Mouse (Mus musculus) lung, embryonic 14.5 days (tissue): ENCODE results near the gene Wwox. TPM values are rescaled to one million over a fixed set of nuclear protein-coding genes. Genes with fewer than 3 reads are reported as not detected.

Experiments used
- ATAC-seq: fragments of 200-750 bp; cut with Nextera tagmentation; 2 replicates; pipeline ENCODE4 v1.8.0; 2017; ENCODE audit warnings: mild to moderate bottlenecking, moderate TSS enrichment, moderate library complexity; ENCODE audit not compliant: insufficient read depth
- DNase-seq: peaks from one replicate; pipeline ENCODE4 v3.0.0-alpha.2; 2015
- H3K27ac ChIP-seq: fragments of 300-500 bp; sonication (generic); 2 replicates; pipeline ENCODE4 v1.5.1; 2014; ENCODE audit warnings: low read depth, mild to moderate bottlenecking, moderate library complexity
- H3K27me3 ChIP-seq: fragments of 300-500 bp; sonication (generic); 2 replicates; pipeline ENCODE4 v1.6.1; 2014; ENCODE audit warnings: low read length, control low read depth; ENCODE audit not compliant: insufficient read depth
- H3K36me3 ChIP-seq: fragments of 300-500 bp; sonication (generic); 2 replicates; pipeline ENCODE4 v1.6.1; 2014; ENCODE audit warnings: control low read depth; ENCODE audit not compliant: insufficient read depth
- H3K4me1 ChIP-seq: fragments of 300-500 bp; sonication (generic); 2 replicates; pipeline ENCODE4 v1.6.1; 2014; ENCODE audit warnings: antibody characterized with exemption, control low read depth; ENCODE audit not compliant: insufficient read depth
- H3K4me2 ChIP-seq: fragments of 300-500 bp; sonication (generic); 2 replicates; pipeline ENCODE4 v1.6.1; 2014; ENCODE audit warnings: mild to moderate bottlenecking
- H3K4me3 ChIP-seq: fragments of 300-500 bp; sonication (generic); 2 replicates; pipeline ENCODE4 v1.5.1; 2014; ENCODE audit warnings: low read depth, low read length
- H3K9ac ChIP-seq: fragments of 300-500 bp; sonication (generic); 2 replicates; pipeline ENCODE4 v1.6.1; 2014
- H3K9me3 ChIP-seq: fragments of 300-500 bp; sonication (generic); 2 replicates; pipeline ENCODE4 v1.6.1; 2016; ENCODE audit warnings: low read depth, low read length, control low read depth
- CTCF ChIP-seq: IDR thresholded peaks from 2 replicates; pipeline ENCODE4 v1.5.1; 2016; ENCODE audit warnings: antibody characterized with exemption, low read depth
- WGBS: fragments of 180-500 bp; shearing (Covaris S2); extraction: QIAGEN DNeasy Blood & Tissue Kit; methylation state at CpG from one replicate; pipeline ENCODE4 v1.1.7; 2014; 5-methylcytosine and 5-hydroxymethylcytosine counted together
- polyA plus RNA-seq: library from polyadenylated mRNA; unstranded; fragments of >200 nt; fragmentation: Nextera tagmentation; extraction: Ambion mirVana; gene quantifications from 2 replicates; pipeline ENCODE4 v1.2.1, GENCODE M21; 2014

Gene Wwox
- polyA plus RNA-seq, 1 experiment from 2014 or later, result 16.1 TPM

GRCm38 (mm10) chr8:114536201-114536600 lies 96.7 kb downstream of the Wwox start:
- H3K36me3 ChIP-seq, result no peaks in the 10 kb centered on the region
- no peak overlapping the region for H3K4me2 ChIP-seq
- no peak for DNase-seq
- H3K4me3 ChIP-seq, result no peak overlapping the region
- no peaks in the 10 kb centered on the region for H3K27me3 ChIP-seq
- peaks cover 10% of the 10 kb centered on the region for H3K4me1 ChIP-seq
- H3K9me3 ChIP-seq, result no peaks in the 10 kb centered on the region
- 29% methylated on average over 6 of the region's 6 CpGs for WGBS
- no peak for TF ChIP-seq CTCF
- H3K9ac ChIP-seq, result no peak overlapping the region
- ATAC-seq, result no peak
- H3K27ac ChIP-seq, result no peak overlapping the region

- Histone ChIP-seq H3K27ac (no peak overlapping the region), H3K4me3 (no peak overlapping the region), H3K4me1 (peaks cover 2% of the 10 kb centered on the region; the same call in 1 of the 2 replicates), H3K36me3 (no peaks in the 10 kb centered on the region), H3K9ac (no peak overlapping the region), H3K27me3 (no peaks in the 10 kb centered on the region), H3K4me2 (no peak overlapping the region), H3K9me3 (no peaks in the 10 kb centered on the region)
- 4% methylated on average over 3 of the region's 3 CpGs for WGBS
- DNase-seq (peak; percentile 86), ATAC-seq (peak; percentile 47; the same call in 1 of the 2 replicates)
- peak; percentile 88 for TF ChIP-seq CTCF
Observed at GRCm38 (mm10) chr8:114541132-114541531, 101.7 kb downstream of the Wwox start.

DNA sequence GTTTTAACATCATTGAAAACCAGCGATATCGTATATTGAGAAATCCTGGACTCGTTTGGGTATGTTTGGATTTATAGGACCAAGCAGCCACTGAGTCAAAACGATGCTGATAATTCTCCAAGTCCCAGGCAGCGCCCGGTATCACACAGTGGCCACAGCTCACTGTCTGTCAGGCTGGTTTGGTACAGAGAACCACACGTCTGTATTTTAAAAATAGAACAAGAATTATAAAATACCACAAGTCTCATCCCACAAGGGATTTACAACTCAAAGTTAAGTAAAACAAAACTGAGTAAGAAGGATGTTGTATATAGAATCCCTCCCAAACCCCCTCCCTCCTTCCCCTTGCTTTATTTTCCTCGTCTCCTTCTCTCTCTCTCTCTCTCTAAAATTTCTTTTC lies 108.9 kb downstream of the Wwox start:
- TF ChIP-seq CTCF, result no peak
- no peak overlapping the region for H3K9ac ChIP-seq
- WGBS, result 40% methylated on average over 8 of the region's 8 CpGs
- no peaks in the 10 kb centered on the region for H3K4me1 ChIP-seq
- no peaks in the 10 kb centered on the region for H3K27me3 ChIP-seq
- DNase-seq (peak; percentile 38), ATAC-seq (peak; percentile 45; the same call in 1 of the 2 replicates)
- H3K4me2 ChIP-seq, result no peak overlapping the region
- 0 out of 2 replicates have a peak overlapping the region, but pooled peaks have one; percentile 43 for H3K27ac ChIP-seq
- no peaks in the 10 kb centered on the region for H3K9me3 ChIP-seq
- no peak overlapping the region for H3K4me3 ChIP-seq
- H3K36me3 ChIP-seq, result no peaks in the 10 kb centered on the region

GRCm38 (mm10) chr8:114548837-114549236 lies 109.4 kb downstream of the Wwox start:
- no peak overlapping the region; the same call in 1 of the 2 replicates for H3K27ac ChIP-seq
- no peak for ATAC-seq

GRCm38 (mm10) chr8:114550029-114550428 lies 110.6 kb downstream of the Wwox start:
- no peak overlapping the region for H3K4me2 ChIP-seq
- no peaks in the 10 kb centered on the region for H3K27me3 ChIP-seq
- H3K27ac ChIP-seq, result no peak overlapping the region
- WGBS, result 67% methylated on average over 7 of the region's 7 CpGs
- TF ChIP-seq CTCF, result peak; percentile 50
- H3K9ac ChIP-seq, result no peak overlapping the region
- H3K4me1 ChIP-seq, result peaks cover 4% of the 10 kb centered on the region
- DNase-seq (no peak), ATAC-seq (no peak)
- no peaks in the 10 kb centered on the region for H3K9me3 ChIP-seq
- H3K36me3 ChIP-seq, result no peaks in the 10 kb centered on the region
- H3K4me3 ChIP-seq, result no peak overlapping the region

More at GRCm38 (mm10) chr8:114548837-114549236, 109.4 kb downstream of the Wwox start:
- Histone ChIP-seq H3K4me2 (no peak overlapping the region), H3K4me1 (no peaks in the 10 kb centered on the region), H3K27me3 (no peaks in the 10 kb centered on the region), H3K36me3 (no peaks in the 10 kb centered on the region), H3K4me3 (no peak overlapping the region), H3K9me3 (no peaks in the 10 kb centered on the region), H3K9ac (no peak overlapping the region)
- 42% methylated on average over 6 of the region's 6 CpGs for WGBS
- TF ChIP-seq CTCF, result no peak
- DNase-seq, result no peak

GRCm38 (mm10) chr8:114552606-114553005 lies 113.2 kb downstream of the Wwox start:
- Histone ChIP-seq H3K36me3 (no peaks in the 10 kb centered on the region), H3K4me2 (no peak overlapping the region), H3K9me3 (no peaks in the 10 kb centered on the region), H3K27me3 (no peaks in the 10 kb centered on the region), H3K4me1 (peaks cover 7% of the 10 kb centered on the region), H3K9ac (no peak overlapping the region), H3K27ac (no peak overlapping the region), H3K4me3 (no peak overlapping the region)
- DNase-seq (no peak), ATAC-seq (no peak)
- TF ChIP-seq CTCF, result no peak
- WGBS, result 69% methylated on average over 3 of the region's 3 CpGs

- Histone ChIP-seq H3K9me3 (no peaks in the 10 kb centered on the region), H3K9ac (no peak overlapping the region), H3K4me2 (no peak overlapping the region), H3K4me1 (peaks cover 7% of the 10 kb centered on the region), H3K27ac (peak overlapping the region; percentile 66), H3K27me3 (no peaks in the 10 kb centered on the region), H3K36me3 (no peaks in the 10 kb centered on the region), H3K4me3 (no peak overlapping the region)
- DNase-seq, result peak; percentile 52
- WGBS, result 47% methylated on average over 15 of the region's 15 CpGs
- no peak for TF ChIP-seq CTCF
- no peak for ATAC-seq
Observed at GRCm38 (mm10) chr8:114554966-114555365, 115.5 kb downstream of the Wwox start.
